Mouse (Mus musculus) lung, adult 2 months (tissue): Measurements from ENCODE around the gene Upf3a.

Experiments
- CTCF ChIP-seq: fragments of 200-500 bp; IDR thresholded peaks from 2 replicates; pipeline ENCODE4 v1.5.1; 2011; ENCODE audit warnings: mild to moderate bottlenecking, low read length, control low read depth; ENCODE audit not compliant: insufficient read depth
- POLR2A ChIP-seq: fragments of 200-500 bp; IDR thresholded peaks from 2 replicates; pipeline ENCODE4 v1.6.1; 2011; ENCODE audit warnings: low read depth, mild to moderate bottlenecking, control low read depth, low read length, borderline replicate concordance; ENCODE audit errors: extremely low read depth

DNA sequence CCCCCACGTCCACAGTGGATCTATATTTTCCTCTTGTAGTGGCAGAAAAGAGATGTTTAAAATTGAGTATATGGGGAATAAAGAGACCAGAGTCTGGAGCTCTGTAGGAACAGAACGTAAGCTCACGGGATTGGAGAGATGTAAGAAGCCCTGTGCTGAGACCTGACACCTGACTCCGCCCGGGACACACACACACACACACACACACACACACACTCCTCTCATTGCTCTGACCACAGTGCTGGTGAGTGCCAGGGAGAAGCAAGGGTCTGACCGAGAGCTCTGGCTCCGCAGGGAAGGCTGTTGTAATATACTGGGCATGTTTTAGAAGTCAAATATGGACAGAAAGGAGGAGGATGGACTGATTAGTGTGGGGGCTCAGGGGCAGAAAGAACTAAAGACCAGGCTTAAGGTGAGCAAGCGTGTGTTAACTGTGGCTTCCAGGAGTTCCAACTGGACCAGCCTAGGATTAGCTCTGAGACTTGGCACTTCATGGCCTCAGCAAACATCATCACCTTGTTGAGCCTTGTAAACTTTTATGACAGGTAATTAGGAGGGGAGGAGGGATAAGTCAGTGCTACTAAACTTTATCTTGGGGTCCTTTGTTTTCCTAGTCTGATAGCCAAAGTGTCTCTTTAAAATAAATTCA, 7.8 kb downstream of the Upf3a start:
- TF ChIP-seq CTCF, result no peak
- no peak for TF ChIP-seq POLR2A
